Mouse (Mus musculus) frontal cortex, postnatal 14 days (tissue): ENCODE data around the gene Adgb.

Experiments used
- DNase-seq, 2 experiments: peaks; one replicate each; pipeline ENCODE4 v3.0.0; 2022; ENCODE audit warnings: low spot score in 2 of 2

The Adgb gene

GRCm38 (mm10) chr10:10350550-10350949 is 121.6 kb downstream of the Adgb start:
- no peak for DNase-seq

GRCm38 (mm10) chr10:10343930-10344329 is 128.2 kb downstream of the Adgb start:
- DNase-seq: no peak

GRCm38 (mm10) chr10:10325560-10325959 is 146.6 kb downstream of the Adgb start:
- DNase-seq: no peak

DNA sequence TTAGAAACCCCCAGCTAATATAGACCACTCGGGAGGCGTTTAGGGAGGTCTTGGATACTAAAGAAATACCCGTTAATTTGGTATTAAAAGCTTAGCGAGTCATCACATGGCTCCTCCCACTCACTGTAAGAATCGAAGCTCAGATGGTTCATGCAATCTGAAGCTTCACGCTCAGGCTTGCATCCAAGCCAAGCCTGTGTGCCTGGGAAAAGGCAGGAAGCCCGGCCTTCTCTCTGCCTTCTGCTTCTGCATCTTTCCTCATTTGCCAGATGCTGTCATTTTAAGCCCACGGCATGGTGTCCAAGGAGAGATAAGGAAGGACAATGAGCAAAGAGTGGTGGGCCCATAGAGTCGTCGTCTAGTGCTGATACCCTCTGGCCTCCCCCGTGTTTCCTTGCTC is 149.2 kb downstream of the Adgb start:
- peak in 1 of 2 experiments; percentile 32 for DNase-seq

GRCm38 (mm10) chr10:10321119-10321781 is 150.9 kb downstream of the Adgb start:
- peak; percentile 62 to 65 for DNase-seq

GRCm38 (mm10) chr10:10320364-10321083 is 151.6 kb downstream of the Adgb start:
- no peak for DNase-seq

DNA sequence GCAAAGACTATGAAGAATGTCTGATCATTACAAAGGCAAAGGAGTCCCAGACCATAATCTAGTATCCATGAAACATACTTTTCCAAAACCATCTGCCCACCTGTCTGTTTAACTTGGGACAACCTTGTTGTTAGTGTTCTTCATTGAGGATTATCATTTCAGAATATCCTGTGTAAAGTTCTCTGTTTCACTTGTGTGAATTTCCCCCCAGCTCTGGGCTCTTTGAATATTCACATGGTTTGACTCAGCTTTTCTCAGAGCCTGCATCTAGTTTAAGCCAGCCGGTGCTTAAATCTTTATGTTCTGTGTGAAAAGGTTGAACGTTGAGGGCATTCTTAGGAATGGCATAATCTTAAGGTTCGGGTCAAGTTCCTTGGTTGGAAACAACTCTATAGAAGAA is 154.0 kb downstream of the Adgb start:
- DNase-seq: no peak

GRCm38 (mm10) chr10:10315631-10316030 is 156.5 kb downstream of the Adgb start:
- DNase-seq: no peak

- no peak for DNase-seq
These were observed 157.6 kb downstream of the Adgb start for GRCm38 (mm10) chr10:10314521-10314920.

DNA sequence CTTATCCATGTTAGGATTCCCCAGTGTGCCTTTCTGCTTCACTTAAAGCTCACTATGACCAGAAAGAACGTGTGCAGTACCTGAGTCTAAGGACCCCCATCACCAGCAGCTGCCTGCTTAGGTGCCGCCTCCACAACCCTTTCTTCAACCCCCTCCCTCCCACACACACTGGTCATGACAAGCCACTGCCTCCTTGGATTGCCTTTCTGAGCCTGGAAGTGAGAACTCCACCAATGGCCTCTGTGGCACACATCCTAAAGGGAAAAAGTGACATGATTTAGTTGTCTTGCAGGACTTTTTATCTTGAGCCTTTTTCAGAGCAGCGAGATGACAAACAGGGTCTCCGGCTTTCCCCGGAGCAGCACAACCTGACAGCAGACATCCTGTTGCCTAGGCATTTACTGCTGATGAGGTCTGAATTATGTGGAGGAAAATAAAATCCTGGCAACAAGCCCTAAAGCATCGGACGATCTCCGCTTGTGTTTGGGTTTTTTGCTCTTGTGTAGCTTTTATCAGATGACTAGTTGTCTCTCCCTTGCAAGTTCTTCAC is 162.2 kb downstream of the Adgb start:
- DNase-seq: no peak

GRCm38 (mm10) chr10:10309056-10309455 is 163.1 kb downstream of the Adgb start:
- no peak for DNase-seq

GRCm38 (mm10) chr10:10307384-10307783 is 164.7 kb downstream of the Adgb start:
- DNase-seq: no peak

GRCm38 (mm10) chr10:10304370-10304769 is 167.8 kb downstream of the Adgb start:
- no peak for DNase-seq

DNA sequence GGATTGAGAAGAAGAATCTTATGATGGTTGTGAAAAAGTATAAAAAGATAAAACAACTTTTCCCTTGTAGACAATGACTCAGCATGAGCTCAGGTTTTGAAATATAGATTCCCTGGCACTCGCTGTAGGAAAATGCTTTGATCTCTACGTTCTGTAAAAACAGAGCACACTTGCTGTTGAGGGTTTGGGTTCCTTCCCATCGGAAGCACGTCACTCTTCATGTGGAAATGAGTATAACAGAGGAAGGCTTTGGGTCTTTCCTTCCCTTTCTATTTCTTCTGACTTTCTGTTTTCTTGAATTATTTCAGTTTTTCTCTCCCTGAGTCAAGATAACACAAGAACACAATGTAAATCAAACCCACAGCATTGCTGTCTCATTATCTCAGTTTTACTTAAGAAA is 170.4 kb downstream of the Adgb start:
- DNase-seq: no peak

DNA sequence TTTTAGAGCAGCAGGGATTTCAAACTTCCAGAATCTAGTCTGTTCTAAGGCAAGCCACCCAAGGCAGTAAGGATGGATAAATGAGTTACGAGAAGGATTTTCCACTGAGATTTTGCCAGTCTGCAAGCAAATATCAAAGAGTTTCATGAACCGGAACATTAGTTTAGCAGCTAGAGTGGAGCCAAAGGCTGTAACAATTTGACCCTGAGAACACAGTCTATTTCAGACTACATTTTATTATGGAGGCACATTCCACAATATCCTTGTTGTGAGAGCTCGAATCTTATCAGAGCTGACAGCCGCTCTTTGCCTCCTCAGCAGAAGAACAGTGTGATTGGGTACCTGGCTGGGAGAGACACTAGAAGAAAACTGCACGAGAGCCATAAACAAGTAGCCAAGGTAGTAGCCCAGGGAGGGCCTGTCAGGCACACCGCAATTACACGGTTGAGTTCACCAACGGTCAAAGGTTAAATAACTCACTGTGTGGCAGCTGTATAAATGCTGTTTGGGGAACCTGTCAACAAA is 171.1 kb downstream of the Adgb start:
- DNase-seq: no peak

- no peak for DNase-seq
These were observed 172.1 kb downstream of the Adgb start for GRCm38 (mm10) chr10:10299987-10300386.

GRCm38 (mm10) chr10:10287221-10287867 is 184.8 kb downstream of the Adgb start:
- DNase-seq: no peak
